Mouse (Mus musculus) G1E (cell line): ENCODE results near the gene Aspdh.

Experiments used
- CTCF ChIP-seq: IDR thresholded peaks from 2 replicates; pipeline ENCODE4 v1.5.1; 2012; ENCODE audit warnings: low read depth, low read length, inconsistent platforms, mixed read lengths
- GATA1 ChIP-seq: IDR thresholded peaks from 2 replicates; pipeline ENCODE4 v1.6.1; 2012; ENCODE audit warnings: borderline replicate concordance, low read length, inconsistent platforms, mixed read lengths

GRCm38 (mm10) chr7:44460767-44461502, 4.3 kb upstream of the Aspdh start:
- TF ChIP-seq CTCF (no peak), GATA1 (no peak)
